Mouse (Mus musculus): Measurements from ENCODE around the gene Eva1a. TPM values are rescaled to one million over a fixed set of nuclear protein-coding genes. Genes with fewer than 3 reads are reported as not detected.

The Eva1a gene
- 0.61 and 1.0 TPM in 2 replicates for polyA plus RNA-seq (2012; rRNA removed)

DNA sequence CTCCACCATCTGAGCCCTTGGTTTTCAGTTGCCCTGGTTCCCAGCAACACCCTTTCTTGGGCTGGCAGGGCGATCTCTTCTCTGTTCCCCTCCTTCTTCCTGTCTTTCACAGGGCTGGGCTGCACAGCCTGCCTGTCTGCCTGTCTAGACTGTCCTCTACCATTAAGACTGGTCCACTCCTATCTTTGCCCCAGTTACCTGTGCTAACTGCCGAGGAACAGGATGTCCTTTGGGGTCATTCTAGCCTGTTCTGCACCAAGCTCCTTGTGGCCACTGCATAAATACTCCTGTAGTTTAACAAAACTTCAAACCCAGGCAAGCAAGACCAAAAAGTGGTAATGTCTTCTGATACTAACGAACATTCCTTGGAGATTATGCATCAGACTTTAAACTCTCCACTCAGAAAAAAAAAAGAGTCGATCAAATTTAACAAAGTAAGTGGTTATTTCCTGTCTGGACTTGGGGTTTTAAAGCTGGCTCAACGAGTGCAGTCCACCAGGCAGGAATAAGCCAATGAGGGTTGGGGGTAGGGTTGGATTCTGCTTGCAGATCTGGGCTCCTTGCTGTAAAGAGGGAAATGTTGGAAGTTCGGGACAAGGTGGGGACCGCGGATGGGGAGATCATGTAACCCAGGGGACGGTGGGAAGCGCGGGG, at the start of gene Eva1a:
Eva1a (plus strand) TSS at position 210 of the 654 bp plus-strand sequence.

Other genes starting within 250 kb of the Eva1a start
- 12.8 and 13.2 TPM in 2 replicates for gene Gcfc2, start 117.4 kb upstream of the Eva1a start, polyA plus RNA-seq (2012; rRNA removed)
- 14.7 and 15.7 TPM in 2 replicates for gene Mrpl19, start 75.1 kb upstream of the Eva1a start, polyA plus RNA-seq (2012; rRNA removed)

All from central nervous system, embryonic 18 days (tissue).